Mouse (Mus musculus): ENCODE measurements around the gene Megf8. TPM values are rescaled to one million over a fixed set of nuclear protein-coding genes. Genes with fewer than 3 reads are reported as not detected.
A peak's percentile ranks its signal among the peaks of the same experiment; 100 is the strongest.
"Not testable (repeated sequence)": the region's sequence is repeated elsewhere in the genome, so short reads cannot be mapped to it uniquely, and the experiment has no call there.

Gene Megf8
- total RNA-seq, 2 experiments from 2014 or later, result 3.1 to 4.0 TPM

DNA sequence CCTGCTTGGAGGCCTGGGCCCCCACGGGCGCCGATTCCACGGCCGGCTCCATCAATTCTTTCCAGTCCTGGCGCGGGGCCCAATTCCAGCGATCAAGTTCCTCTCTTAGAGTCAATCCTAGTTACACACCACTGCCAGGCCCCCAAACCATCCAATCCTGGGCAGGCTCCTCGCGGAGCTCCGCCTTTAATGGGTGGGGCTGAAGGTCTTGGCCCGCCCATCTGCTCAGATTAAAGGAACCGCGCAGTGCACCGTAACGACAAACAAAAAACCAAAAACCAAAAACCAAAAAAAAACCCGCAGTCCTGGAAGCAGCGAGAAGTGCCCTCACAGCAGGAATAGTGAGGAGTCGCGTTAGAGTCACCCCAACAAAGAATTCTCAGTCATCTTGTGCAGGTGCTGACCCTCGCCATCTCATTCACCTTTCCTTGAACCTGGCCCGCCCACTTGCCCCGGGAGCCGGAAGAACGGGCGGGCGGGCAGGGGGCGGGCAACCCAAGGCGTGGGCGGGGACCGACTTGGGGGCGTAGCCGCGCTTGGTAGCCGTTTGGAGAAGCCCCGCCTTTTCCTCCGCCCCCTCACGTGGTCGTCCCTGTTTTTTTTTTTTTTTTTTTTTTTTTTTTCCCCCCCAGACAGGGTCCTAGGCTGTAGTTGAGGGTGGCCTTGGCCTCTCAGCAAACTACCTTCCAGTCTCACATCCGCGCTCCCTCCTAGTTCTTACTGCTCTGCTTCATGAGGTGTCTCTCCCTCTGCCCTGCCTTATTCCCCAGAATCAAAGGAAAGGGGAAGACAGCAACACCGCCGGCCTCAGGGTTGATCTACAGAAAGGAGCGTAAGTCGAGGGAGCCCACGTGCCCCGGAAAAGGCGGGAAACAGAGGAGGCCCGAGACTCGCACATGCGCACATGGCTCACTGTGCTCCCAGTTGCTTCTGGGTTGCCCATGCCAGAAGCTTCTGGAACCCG is 78.9 kb downstream of the Megf8 start:
- ATAC-seq (replicated peaks; ENCODE audit: poor library complexity, severe bottlenecking), result peak; percentile 87

DNA sequence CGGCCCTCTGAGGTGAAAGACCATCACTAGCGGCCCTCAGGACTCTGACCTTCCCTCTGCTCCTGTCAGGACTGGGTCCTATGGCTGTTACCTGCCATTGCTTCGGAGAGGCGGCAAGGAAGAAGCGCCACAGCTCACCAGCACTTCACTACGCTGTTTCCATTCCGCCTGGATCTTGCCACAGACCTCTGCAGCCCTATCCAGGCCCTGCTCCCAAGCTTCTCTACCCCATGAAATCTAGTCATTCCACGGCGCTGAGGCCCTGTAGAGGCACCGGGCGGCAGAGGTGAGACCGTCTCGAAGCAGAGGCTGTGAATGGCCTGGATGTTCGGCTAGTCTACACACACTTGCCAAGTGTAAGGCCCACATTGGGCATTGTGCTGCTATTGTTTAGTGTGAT is 79.7 kb downstream of the Megf8 start:
- no peak for ATAC-seq (replicated peaks; ENCODE audit: poor library complexity, severe bottlenecking)

DNA sequence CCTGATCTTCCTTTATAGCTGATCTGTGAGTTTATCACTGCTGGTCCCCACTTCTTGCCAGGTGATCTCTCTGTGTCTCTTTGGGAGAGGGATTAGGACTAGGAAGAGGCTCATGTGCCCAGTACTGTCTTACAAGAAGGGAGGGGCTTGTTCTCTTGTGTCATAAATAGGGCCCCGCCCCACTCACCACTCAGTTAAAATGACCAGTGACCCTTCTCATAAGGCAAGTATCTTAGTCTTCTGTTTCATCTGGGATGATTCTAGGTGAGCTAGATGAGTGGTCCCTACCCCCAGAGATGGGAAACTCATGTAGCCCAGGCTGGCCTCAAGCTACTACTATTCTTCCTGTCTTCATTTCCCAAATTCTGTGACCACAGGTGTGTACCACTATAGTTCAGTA is 81.6 kb downstream of the Megf8 start, which contains the start of gene Lipe:
Gene Lipe (minus strand): TSS at position 101 of the 400 bp plus-strand sequence.
- no peak for ATAC-seq (replicated peaks; ENCODE audit: poor library complexity, severe bottlenecking)

DNA sequence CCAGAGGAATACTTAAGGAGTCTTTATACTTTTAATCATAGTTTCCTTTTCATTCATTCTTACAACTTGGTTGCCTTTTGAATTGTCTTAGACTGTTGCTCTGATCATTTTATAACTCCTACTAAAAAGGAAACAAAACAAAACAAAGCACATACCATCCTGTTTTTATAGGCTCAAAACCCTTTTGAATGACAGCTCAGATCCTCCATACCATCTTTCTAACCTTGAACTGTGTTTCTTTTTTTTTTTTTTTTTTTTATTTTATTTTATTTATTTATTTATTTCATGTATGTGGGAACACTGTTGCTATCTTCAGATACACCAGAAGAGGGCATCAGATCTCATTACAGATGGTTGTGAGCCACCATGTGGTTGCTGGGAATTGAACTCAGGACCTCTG is 82.1 kb downstream of the Megf8 start:
- ATAC-seq (replicated peaks; ENCODE audit: poor library complexity, severe bottlenecking), result not testable (repeated sequence)

DNA sequence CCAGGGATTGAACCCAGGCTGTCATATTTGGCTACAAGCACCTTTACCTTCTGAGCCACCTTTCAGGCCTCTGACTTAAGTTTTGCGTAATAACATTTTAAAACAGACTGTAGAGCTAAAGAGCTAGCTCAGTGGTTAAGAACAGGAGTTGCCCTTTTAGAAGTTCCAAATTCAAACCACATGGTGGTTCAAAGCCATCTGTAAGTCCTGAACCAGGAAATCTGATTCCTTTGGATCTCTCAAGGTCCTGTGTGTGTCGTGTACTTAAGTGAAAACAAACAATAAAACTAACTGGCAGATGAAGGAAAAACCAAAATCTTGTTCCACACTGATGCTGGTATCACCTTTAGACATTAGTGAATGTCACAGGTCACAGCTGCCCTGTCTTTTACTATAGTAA is 84.6 kb downstream of the Megf8 start:
- ATAC-seq (replicated peaks; ENCODE audit: poor library complexity, severe bottlenecking), result no peak

DNA sequence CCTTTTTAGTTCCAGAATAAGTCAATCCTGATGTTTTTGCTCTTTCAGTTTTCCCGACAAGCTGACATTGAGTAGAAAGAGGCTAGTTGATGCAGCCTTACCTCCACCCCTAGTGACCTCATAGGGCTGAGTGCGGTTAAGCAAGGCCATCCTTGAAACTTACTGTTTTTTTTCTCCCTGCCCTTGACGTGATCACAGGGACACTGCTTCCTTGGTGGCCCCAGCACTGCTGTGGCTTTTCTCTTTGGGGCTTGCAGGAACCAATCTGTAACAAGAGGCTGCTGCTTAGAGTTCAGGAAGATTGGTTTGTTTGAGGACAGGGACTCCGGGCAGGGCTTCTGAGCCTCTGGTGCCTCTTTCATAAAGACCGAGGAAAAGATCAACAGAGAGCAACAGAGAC is 85.0 kb downstream of the Megf8 start:
- no peak for ATAC-seq (replicated peaks; ENCODE audit: poor library complexity, severe bottlenecking)

DNA sequence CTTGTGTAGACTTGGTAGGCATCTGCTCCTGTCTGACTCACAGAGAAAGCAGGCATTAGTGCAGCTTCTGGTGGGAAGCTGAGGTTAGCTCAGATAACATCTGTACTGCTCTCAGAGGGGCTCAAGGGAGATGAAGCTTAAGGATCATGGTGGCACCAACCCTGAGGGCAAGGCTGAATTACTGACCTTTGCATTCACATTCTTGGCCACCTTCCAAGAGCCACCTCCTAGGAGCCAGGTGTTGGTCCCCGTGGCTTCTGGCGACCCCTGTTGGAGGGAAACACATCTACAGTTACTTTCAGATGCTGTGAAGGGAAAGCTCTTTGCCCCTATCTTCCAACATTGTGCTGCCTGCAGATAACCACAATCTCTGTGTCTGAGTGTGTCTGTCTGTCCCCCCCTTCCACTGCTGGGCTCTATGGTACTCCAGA is 85.7 kb downstream of the Megf8 start:
- ATAC-seq (replicated peaks; ENCODE audit: poor library complexity, severe bottlenecking), result peak; percentile 50

DNA sequence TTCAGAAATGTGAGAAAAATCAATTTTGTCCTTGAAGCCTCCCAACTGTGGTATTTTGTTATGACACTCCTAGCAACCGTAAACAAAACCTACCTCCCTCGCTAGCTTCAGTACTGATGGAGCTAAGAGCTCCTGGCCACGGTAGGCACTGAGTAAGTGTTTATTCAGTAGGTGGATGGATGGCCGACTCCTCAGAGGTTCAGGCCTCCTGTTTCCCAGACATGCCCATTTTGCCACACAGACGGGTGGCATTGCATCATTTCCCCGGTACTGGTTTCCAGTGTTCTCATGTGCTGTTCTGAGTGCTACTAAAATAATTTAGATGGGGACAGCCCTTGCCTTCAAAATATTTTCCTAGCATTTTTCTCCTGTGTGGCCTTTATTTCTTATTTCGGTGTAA is 89.5 kb downstream of the Megf8 start:
- ATAC-seq (replicated peaks; ENCODE audit: poor library complexity, severe bottlenecking), result peak; percentile 68

DNA sequence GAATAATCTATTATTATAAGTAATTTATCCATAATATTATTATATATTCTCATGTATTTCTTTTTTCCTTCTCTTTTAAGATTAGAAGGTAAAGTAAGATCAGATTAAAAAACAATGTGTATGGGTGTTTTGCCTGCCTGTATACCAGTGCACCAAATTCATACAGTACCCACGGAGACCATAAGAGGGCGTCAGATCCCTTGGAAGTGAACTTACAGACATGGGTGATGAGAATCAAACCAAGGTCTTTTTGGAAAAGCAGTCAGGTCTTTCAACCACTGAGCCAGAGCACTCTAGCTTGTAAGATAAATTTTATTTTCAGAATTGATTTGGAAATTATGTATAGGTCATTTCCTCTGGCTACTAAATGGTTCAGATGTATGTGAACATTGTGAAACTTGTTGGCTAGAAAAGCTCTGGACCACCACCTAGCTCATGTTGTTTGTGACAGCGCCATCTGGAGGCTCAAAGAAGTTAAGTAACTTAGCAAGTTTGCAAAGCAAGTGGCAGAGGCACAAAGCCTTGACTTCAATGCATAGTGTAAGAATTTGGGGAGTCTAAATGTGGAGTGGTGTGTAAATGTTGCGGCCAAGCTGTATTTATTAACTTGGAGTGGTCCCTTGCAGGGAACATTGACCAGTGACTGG is 92.3 kb downstream of the Megf8 start:
- ATAC-seq (replicated peaks; ENCODE audit: poor library complexity, severe bottlenecking), result peak; percentile 84

DNA sequence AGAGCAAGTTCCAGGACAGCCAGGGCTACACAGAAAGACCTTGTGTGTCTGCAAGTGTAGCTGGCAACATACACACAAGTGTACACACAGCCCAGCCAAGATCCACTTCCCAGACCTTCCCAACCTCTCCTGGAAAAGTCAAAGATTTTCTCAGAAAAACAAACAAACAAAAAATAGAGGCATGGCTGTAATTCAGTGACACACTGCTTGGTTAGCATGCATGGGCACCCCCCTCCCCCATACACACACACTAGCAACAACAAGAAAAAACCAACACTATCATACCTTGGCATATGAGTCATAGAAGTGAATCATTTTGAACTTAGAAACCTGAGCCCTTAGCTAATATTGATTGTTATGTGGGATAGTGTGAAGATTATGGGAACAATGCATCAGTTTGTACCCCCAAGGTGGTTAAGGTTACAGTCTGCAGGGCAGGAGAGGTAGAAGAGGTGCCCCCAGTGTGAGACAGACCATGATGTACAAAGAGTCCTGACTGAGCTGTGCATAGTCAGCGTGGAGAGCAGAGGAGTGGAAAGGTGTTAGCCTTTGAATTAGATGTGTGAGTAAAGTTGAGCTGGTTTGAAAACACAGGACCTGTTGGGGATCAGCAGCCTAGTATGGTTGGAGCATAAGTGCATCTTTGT is 94.1 kb downstream of the Megf8 start:
- ATAC-seq (replicated peaks; ENCODE audit: poor library complexity, severe bottlenecking), result no peak

DNA sequence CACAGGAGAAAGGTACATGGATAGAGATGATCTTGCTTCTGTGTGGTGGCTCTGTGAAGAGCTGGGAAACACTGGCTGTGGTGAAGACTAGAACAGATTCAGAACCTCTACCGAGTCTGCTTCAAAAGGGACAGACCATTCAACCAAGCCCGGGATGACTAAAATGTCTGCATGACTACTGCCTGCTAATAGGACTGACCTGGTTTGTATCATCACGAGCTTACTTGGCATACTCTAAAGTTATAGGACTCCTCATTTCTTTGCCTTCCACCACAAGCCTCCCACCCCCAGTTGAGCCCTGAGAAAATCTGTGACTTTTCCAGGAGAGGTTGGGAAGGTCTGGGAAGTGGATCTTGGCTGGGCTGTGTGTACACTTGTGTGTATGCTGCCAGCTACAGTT is 94.9 kb downstream of the Megf8 start:
- ATAC-seq (replicated peaks; ENCODE audit: poor library complexity, severe bottlenecking), result no peak

DNA sequence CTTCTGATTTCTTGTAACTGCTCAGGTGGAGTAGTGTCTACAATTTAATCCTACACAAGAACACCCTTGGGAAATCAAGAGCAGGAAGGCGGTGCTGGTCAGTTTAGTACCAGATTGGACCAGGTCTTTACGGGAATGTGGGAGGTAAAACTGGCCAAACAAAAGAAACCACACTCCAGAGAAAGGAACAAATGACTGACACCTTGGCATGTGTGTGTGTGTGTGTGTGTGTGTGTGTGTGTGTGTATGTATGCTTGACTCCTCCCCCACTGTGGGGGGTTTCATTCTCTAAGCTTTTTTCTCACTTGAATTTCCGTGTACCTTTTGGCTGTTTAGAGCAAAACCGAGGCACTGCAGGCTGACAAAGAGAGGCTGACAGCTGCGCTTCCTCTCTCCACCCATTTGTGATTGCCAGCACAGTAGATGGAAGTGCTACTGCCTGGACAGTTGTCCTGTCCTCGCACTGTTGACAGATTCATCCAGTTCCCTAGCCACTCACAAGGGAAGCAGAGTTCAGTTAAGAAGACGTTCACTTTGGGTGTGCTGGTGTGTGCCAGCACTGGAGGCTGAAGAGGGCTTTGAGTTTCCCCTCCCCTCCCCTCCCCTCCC is 96.0 kb downstream of the Megf8 start, which contains the start of gene Cxcl17:
Gene Cxcl17 (minus strand): TSS at position 54 of the 609 bp plus-strand sequence.
- ATAC-seq (replicated peaks; ENCODE audit: poor library complexity, severe bottlenecking), result no peak

Other genes with a start within 250 kb of the Megf8 start
- 5.0 and 9.4 TPM in 2 replicates for gene Grik5, start 244.8 kb upstream of the Megf8 start, total RNA-seq (2014; fragmentation: Nextera tagmentation)
- gene Grik5, start 244.8 kb upstream of the Megf8 start, total RNA-seq (2017), result 0.72 and 1.8 TPM in 2 replicates
- 6.7 and 13.2 TPM in 2 replicates for gene Zfp574, start 244.6 kb upstream of the Megf8 start, total RNA-seq (2014; fragmentation: Nextera tagmentation)
- gene Zfp574, start 244.6 kb upstream of the Megf8 start, total RNA-seq (2017), result 5.6 and 6.5 TPM in 2 replicates
- gene Pou2f2, start 137.4 kb upstream of the Megf8 start, total RNA-seq (2014; fragmentation: Nextera tagmentation), result 18.4 and 26.6 TPM in 2 replicates
- 5.0 and 5.1 TPM in 2 replicates for gene Pou2f2, start 137.4 kb upstream of the Megf8 start, total RNA-seq (2017)
- 13.5 and 22.0 TPM in 2 replicates for gene Dedd2, start 96.5 kb upstream of the Megf8 start, total RNA-seq (2014; fragmentation: Nextera tagmentation)
- 16.9 and 18.4 TPM in 2 replicates for gene Dedd2, start 96.5 kb upstream of the Megf8 start, total RNA-seq (2017)
- gene Zfp526, start 95.7 kb upstream of the Megf8 start, total RNA-seq (2014; fragmentation: Nextera tagmentation), result 9.8 and 10.0 TPM in 2 replicates
- gene Zfp526, start 95.7 kb upstream of the Megf8 start, total RNA-seq (2017), result 4.9 and 5.2 TPM in 2 replicates
- gene Gsk3a, start 79.3 kb upstream of the Megf8 start, total RNA-seq (2014; fragmentation: Nextera tagmentation), result 76.4 and 110 TPM in 2 replicates
- gene Gsk3a, start 79.3 kb upstream of the Megf8 start, total RNA-seq (2017), result 41.8 and 45.8 TPM in 2 replicates
- 10.5 and 10.7 TPM in 2 replicates for gene Erf, start 66.4 kb upstream of the Megf8 start, total RNA-seq (2014; fragmentation: Nextera tagmentation)
- 5.3 and 6.0 TPM in 2 replicates for gene Erf, start 66.4 kb upstream of the Megf8 start, total RNA-seq (2017)
- gene Cic, start 49.5 kb upstream of the Megf8 start, total RNA-seq (2014; fragmentation: Nextera tagmentation), result 130 and 136 TPM in 2 replicates
- 25.1 and 31.3 TPM in 2 replicates for gene Cic, start 49.5 kb upstream of the Megf8 start, total RNA-seq (2017)
- gene Pafah1b3, start 19.2 kb upstream of the Megf8 start, total RNA-seq (2014; fragmentation: Nextera tagmentation), result 17.2 and 41.6 TPM in 2 replicates
- gene Pafah1b3, start 19.2 kb upstream of the Megf8 start, total RNA-seq (2017), result 16.1 and 17.4 TPM in 2 replicates
- not detected in 2 replicates for gene Prr19, start 15.8 kb upstream of the Megf8 start, total RNA-seq (2014; fragmentation: Nextera tagmentation)
- gene Prr19, start 15.8 kb upstream of the Megf8 start, total RNA-seq (2017), result not detected in 2 replicates
- not detected in 2 replicates for gene Tmem145, start 11.1 kb upstream of the Megf8 start, total RNA-seq (2014; fragmentation: Nextera tagmentation)
- not detected in 2 replicates for gene Tmem145, start 11.1 kb upstream of the Megf8 start, total RNA-seq (2017)
- not detected in 2 replicates for gene Cnfn, start 52.6 kb downstream of the Megf8 start, total RNA-seq (2014; fragmentation: Nextera tagmentation)
- not detected in 2 replicates for gene Cnfn, start 52.6 kb downstream of the Megf8 start, total RNA-seq (2017)
- 10.7 and 27.1 TPM in 2 replicates for gene Lipe, start 81.5 kb downstream of the Megf8 start, total RNA-seq (2014; fragmentation: Nextera tagmentation)
- 6.1 and 6.2 TPM in 2 replicates for gene Lipe, start 81.5 kb downstream of the Megf8 start, total RNA-seq (2017)
- gene Cxcl17, start 95.7 kb downstream of the Megf8 start, total RNA-seq (2014; fragmentation: Nextera tagmentation), result not detected in 2 replicates
- not detected in 2 replicates for gene Cxcl17, start 95.7 kb downstream of the Megf8 start, total RNA-seq (2017)
- 30.3 and 43.8 TPM in 2 replicates for gene Ceacam1, start 160.4 kb downstream of the Megf8 start, total RNA-seq (2014; fragmentation: Nextera tagmentation)
- 15.8 and 18.5 TPM in 2 replicates for gene Ceacam1, start 160.4 kb downstream of the Megf8 start, total RNA-seq (2017)
- gene Ceacam2, start 222.7 kb downstream of the Megf8 start, total RNA-seq (2014; fragmentation: Nextera tagmentation), result not detected in 2 replicates
- not detected in 2 replicates for gene Ceacam2, start 222.7 kb downstream of the Megf8 start, total RNA-seq (2017)